Mouse (Mus musculus): Measurements from ENCODE around the gene 4930522H14Rik. TPM values are rescaled to one million over a fixed set of nuclear protein-coding genes. Genes with fewer than 3 reads are reported as not detected.

4930522H14Rik gene
- polyA plus RNA-seq, 1 experiment from 2014 or later = not detected

- no peaks in the 10 kb centered on the region for H3K9me3 ChIP-seq
- no peak for ATAC-seq (ENCODE audit: low FRiP score, low read depth)
- WGBS = 36% methylated on average over 15 of the region's 15 CpGs
- no peak overlapping the region for H3K9ac ChIP-seq
- no peak overlapping the region for H3K27ac ChIP-seq (replicated peaks)
- H3K27me3 ChIP-seq = no peaks in the 10 kb centered on the region
- no peak overlapping the region for H3K4me3 ChIP-seq
- H3K4me1 ChIP-seq (replicated peaks) = no peaks in the 10 kb centered on the region
- no peaks in the 10 kb centered on the region for H3K36me3 ChIP-seq
- peak overlapping the region; percentile 24; the same call in 1 of the 2 replicates for H3K4me2 ChIP-seq
These were observed 766 bp downstream of the 4930522H14Rik start for GRCm38 (mm10) chr4:109530245-109530816.

GRCm38 (mm10) chr4:109504885-109505284, 26.2 kb downstream of the 4930522H14Rik start:
- H3K4me2 ChIP-seq = no peak overlapping the region
- no peak overlapping the region for H3K4me3 ChIP-seq
- no peak overlapping the region for H3K9ac ChIP-seq
- H3K36me3 ChIP-seq = no peaks in the 10 kb centered on the region
- H3K9me3 ChIP-seq = no peaks in the 10 kb centered on the region
- no peaks in the 10 kb centered on the region for H3K4me1 ChIP-seq (replicated peaks)
- 7% methylated on average over 5 of the region's 5 CpGs for WGBS
- H3K27me3 ChIP-seq = no peaks in the 10 kb centered on the region
- no peak for ATAC-seq (ENCODE audit: low FRiP score, low read depth)
- H3K27ac ChIP-seq (replicated peaks) = no peak overlapping the region

GRCm38 (mm10) chr4:109498476-109498875, 32.6 kb downstream of the 4930522H14Rik start:
- no peak for ATAC-seq (ENCODE audit: low FRiP score, low read depth)
- H3K27me3 ChIP-seq = no peaks in the 10 kb centered on the region

GRCm38 (mm10) chr4:109493581-109493980, 37.5 kb downstream of the 4930522H14Rik start:
- H3K4me2 ChIP-seq = no peak overlapping the region
- H3K9ac ChIP-seq = no peak overlapping the region
- no peaks in the 10 kb centered on the region for H3K27me3 ChIP-seq
- no peak overlapping the region for H3K4me3 ChIP-seq
- no peak overlapping the region for H3K27ac ChIP-seq (replicated peaks)
- no peaks in the 10 kb centered on the region for H3K4me1 ChIP-seq (replicated peaks)
- no peaks in the 10 kb centered on the region for H3K9me3 ChIP-seq
- no peaks in the 10 kb centered on the region for H3K36me3 ChIP-seq
- no peak for ATAC-seq (ENCODE audit: low FRiP score, low read depth)

More at GRCm38 (mm10) chr4:109498476-109498875, 32.6 kb downstream of the 4930522H14Rik start:
- Histone ChIP-seq H3K4me3 (no peak overlapping the region), H3K4me1 (replicated peaks) (no peaks in the 10 kb centered on the region), H3K9ac (no peak overlapping the region), H3K27ac (replicated peaks) (no peak overlapping the region), H3K4me2 (no peak overlapping the region), H3K9me3 (no peaks in the 10 kb centered on the region), H3K36me3 (no peaks in the 10 kb centered on the region)
- WGBS = 90% methylated on average over 11 of the region's 11 CpGs

GRCm38 (mm10) chr4:109488812-109489211, 42.3 kb downstream of the 4930522H14Rik start:
- WGBS = 73% methylated on average over 1 of the region's 1 CpGs
- no peak for ATAC-seq (ENCODE audit: low FRiP score, low read depth)

GRCm38 (mm10) chr4:109484621-109485020, 46.5 kb downstream of the 4930522H14Rik start, which contains the start of gene Rnf11:
Rnf11 (minus strand) TSS chr4:109484728.
- H3K4me3 ChIP-seq = no peak within 1 kb of the TSS
- 89% methylated on average over 3 of the region's 3 CpGs for WGBS
- no peaks in the 10 kb centered on the region for H3K4me1 ChIP-seq (replicated peaks)
- ATAC-seq (ENCODE audit: low FRiP score, low read depth) = no peak
- no peaks in the 10 kb centered on the region for H3K9me3 ChIP-seq
- H3K36me3 ChIP-seq = no peaks in the 10 kb centered on the region
- H3K27ac ChIP-seq (replicated peaks) = no peak within 1 kb of the TSS
- H3K9ac ChIP-seq = no peak within 1 kb of the TSS
- H3K4me2 ChIP-seq = no peak within 1 kb of the TSS
- H3K27me3 ChIP-seq = no peaks in the 10 kb centered on the region

More at GRCm38 (mm10) chr4:109488812-109489211, 42.3 kb downstream of the 4930522H14Rik start:
- no peak overlapping the region for H3K4me2 ChIP-seq
- no peaks in the 10 kb centered on the region for H3K27me3 ChIP-seq
- no peaks in the 10 kb centered on the region for H3K36me3 ChIP-seq
- no peak overlapping the region for H3K27ac ChIP-seq (replicated peaks)
- H3K4me1 ChIP-seq (replicated peaks) = no peaks in the 10 kb centered on the region
- H3K4me3 ChIP-seq = no peak overlapping the region
- H3K9me3 ChIP-seq = no peaks in the 10 kb centered on the region
- no peak overlapping the region for H3K9ac ChIP-seq

- no peaks in the 10 kb centered on the region for H3K27me3 ChIP-seq
- no peak overlapping the region for H3K27ac ChIP-seq (replicated peaks)
- 91% methylated on average over 1 of the region's 1 CpGs for WGBS
- H3K4me1 ChIP-seq (replicated peaks) = no peaks in the 10 kb centered on the region
- no peak overlapping the region for H3K9ac ChIP-seq
- H3K36me3 ChIP-seq = no peaks in the 10 kb centered on the region
- H3K4me2 ChIP-seq = no peak overlapping the region
- no peaks in the 10 kb centered on the region for H3K9me3 ChIP-seq
- H3K4me3 ChIP-seq = no peak overlapping the region
- no peak for ATAC-seq (ENCODE audit: low FRiP score, low read depth)
These were observed 48.4 kb downstream of the 4930522H14Rik start for GRCm38 (mm10) chr4:109482701-109483100.

GRCm38 (mm10) chr4:109481424-109481823, 49.7 kb downstream of the 4930522H14Rik start:
- H3K4me2 ChIP-seq = no peak overlapping the region
- ATAC-seq (ENCODE audit: low FRiP score, low read depth) = no peak
- H3K27me3 ChIP-seq = no peaks in the 10 kb centered on the region
- H3K36me3 ChIP-seq = no peaks in the 10 kb centered on the region
- H3K9ac ChIP-seq = no peak overlapping the region
- 84% methylated on average over 2 of the region's 2 CpGs for WGBS
- H3K4me1 ChIP-seq (replicated peaks) = no peaks in the 10 kb centered on the region
- no peaks in the 10 kb centered on the region for H3K9me3 ChIP-seq
- no peak overlapping the region for H3K4me3 ChIP-seq
- no peak overlapping the region for H3K27ac ChIP-seq (replicated peaks)

GRCm38 (mm10) chr4:109477454-109477853, 53.6 kb downstream of the 4930522H14Rik start:
- no peak overlapping the region for H3K4me3 ChIP-seq
- peaks cover 19% of the 10 kb centered on the region for H3K4me1 ChIP-seq (replicated peaks)
- H3K9ac ChIP-seq = no peak overlapping the region
- H3K4me2 ChIP-seq = no peak overlapping the region
- 92% methylated on average over 3 of the region's 3 CpGs for WGBS
- H3K36me3 ChIP-seq = 0 out of 2 replicates have a peak, but pooled peaks cover 3% of the 10 kb centered on the region
- no peak for ATAC-seq (ENCODE audit: low FRiP score, low read depth)
- no peaks in the 10 kb centered on the region for H3K27me3 ChIP-seq
- H3K9me3 ChIP-seq = no peaks in the 10 kb centered on the region
- H3K27ac ChIP-seq (replicated peaks) = no peak overlapping the region

- H3K36me3 ChIP-seq = 0 out of 2 replicates have a peak, but pooled peaks cover 3% of the 10 kb centered on the region
- H3K27me3 ChIP-seq = no peaks in the 10 kb centered on the region
- H3K9ac ChIP-seq = peak overlapping the region; percentile 99
- H3K4me3 ChIP-seq = peak overlapping the region; percentile 89
- H3K9me3 ChIP-seq = no peaks in the 10 kb centered on the region
- H3K4me2 ChIP-seq = peak overlapping the region; percentile 63
- peak; percentile 99 for ATAC-seq (ENCODE audit: low FRiP score, low read depth)
- H3K4me1 ChIP-seq (replicated peaks) = peaks cover 19% of the 10 kb centered on the region
- under 1% methylated on average over 29 of the region's 39 CpGs for WGBS
- peak overlapping the region; percentile 93 for H3K27ac ChIP-seq (replicated peaks)
These were observed 54.5 kb downstream of the 4930522H14Rik start for GRCm38 (mm10) chr4:109476554-109477014.

- Histone ChIP-seq H3K4me2 (peak overlapping the region; percentile 63), H3K4me3 (peak overlapping the region; percentile 89), H3K9me3 (no peaks in the 10 kb centered on the region), H3K36me3 (0 out of 2 replicates have a peak, but pooled peaks cover 3% of the 10 kb centered on the region), H3K27ac (replicated peaks) (peak overlapping the region; percentile 93), H3K4me1 (replicated peaks) (peaks cover 19% of the 10 kb centered on the region), H3K9ac (peak overlapping the region; percentile 99), H3K27me3 (no peaks in the 10 kb centered on the region)
- peak; percentile 79 for ATAC-seq (ENCODE audit: low FRiP score, low read depth)
- under 1% methylated on average over 50 of the region's 68 CpGs for WGBS
These were observed 55.2 kb downstream of the 4930522H14Rik start for GRCm38 (mm10) chr4:109475577-109476553.

- ATAC-seq (ENCODE audit: low FRiP score, low read depth) = no peak
- Histone ChIP-seq H3K9ac (peak overlapping the region; percentile 99), H3K36me3 (0 out of 2 replicates have a peak, but pooled peaks cover 3% of the 10 kb centered on the region), H3K4me1 (replicated peaks) (peaks cover 20% of the 10 kb centered on the region), H3K27ac (replicated peaks) (no peak overlapping the region), H3K9me3 (no peaks in the 10 kb centered on the region), H3K4me2 (peak overlapping the region; percentile 63), H3K4me3 (peak overlapping the region; percentile 89), H3K27me3 (no peaks in the 10 kb centered on the region)
- 48% methylated on average over 2 of the region's 2 CpGs for WGBS
These were observed 56.0 kb downstream of the 4930522H14Rik start for GRCm38 (mm10) chr4:109475078-109475477.
